Mouse (Mus musculus) megakaryocyte, embryonic 14.5 days (primary cell): ENCODE measurements at regions not wholly inside any gene's neighbourhood (a gene's known extent, or its start where the extent isn't known, plus 50 kb on each side); places are given as distances from the start of the nearest gene placed in this dataset.

ENCODE experiments used
- FLI1 ChIP-seq: IDR thresholded peaks from 2 replicates; pipeline ENCODE4 v1.6.1; 2012; ENCODE audit warnings: low read length, inconsistent platforms, mixed read lengths
- GATA1 ChIP-seq: IDR thresholded peaks from 3 replicates; pipeline ENCODE4 v1.6.1; 2012; ENCODE audit warnings: mixed read lengths, low read length, inconsistent platforms, borderline replicate concordance

GRCm38 (mm10) chr14:27560434-27560833 lies 52.2 kb upstream of the Ccdc66 start:
- TF ChIP-seq GATA1 (no peak), FLI1 (no peak)
